ENCODE assay signal across 8 mouse cellular contexts in genomic region chr13:73970545-73971448, GRCm38 (mm10). TPM values are rescaled to one million over a fixed set of nuclear protein-coding genes. Genes with fewer than 3 reads are reported as not detected.
DNase-seq lines count a peak whose midpoint lies in the region; ATAC-seq lines count a peak whose summit lies in the region.

No protein-coding gene starts in this region.

- H3K4me1 ChIP-seq in forebrain, embryonic 14.5 days (ENCODE audit: control insufficient read depth, insufficient read depth, low read length), result no peaks in the 10 kb centered on the region
- H3K4me1 ChIP-seq in neural tube, embryonic 15.5 days, result peaks cover 2% of the 10 kb centered on the region; the same call in 1 of the 2 replicates

- ATAC-seq in cerebellum, adult (ENCODE audit: insufficient number of reproducible peaks, low FRiP score, low TSS enrichment), result peak; percentile 74
- peak; percentile 89 for ATAC-seq in forebrain, embryonic 14.5 days
- peak; percentile 86 for ATAC-seq in neural tube, embryonic 15.5 days (ENCODE audit: low FRiP score)

- 48% methylated on average over 12 of the region's 12 CpGs for WGBS in forebrain, embryonic 14.5 days
- 55% methylated on average over 12 of the region's 12 CpGs for WGBS in neural tube, embryonic 15.5 days

- H3K36me3 ChIP-seq in forebrain, embryonic 14.5 days (ENCODE audit: control insufficient read depth, insufficient read depth, low read length), result no peaks in the 10 kb centered on the region
- no peaks in the 10 kb centered on the region for H3K36me3 ChIP-seq in neural tube, embryonic 15.5 days

- H3K4me2 ChIP-seq in forebrain, embryonic 14.5 days (ENCODE audit: low read length), result no peak overlapping the region
- H3K4me2 ChIP-seq in neural tube, embryonic 15.5 days, result peak overlapping the region; percentile 34; the same call in 1 of the 2 replicates

- H3K9me3 ChIP-seq in forebrain, embryonic 14.5 days (replicated peaks; ENCODE audit: control insufficient read depth, low read length), result no peaks in the 10 kb centered on the region
- H3K9me3 ChIP-seq in neural tube, embryonic 15.5 days (replicated peaks), result no peaks in the 10 kb centered on the region

- no peak overlapping the region for H3K4me3 ChIP-seq in forebrain, embryonic 14.5 days (ENCODE audit: low read depth, low read length)
- no peak overlapping the region for H3K4me3 ChIP-seq in neural tube, embryonic 15.5 days (replicated peaks)

- peak; percentile 74 for DNase-seq in MN1 (ENCODE audit: low spot score)
- DNase-seq in forebrain, embryonic 14.5 days (ENCODE audit: low spot score), result peak; percentile 91
- DNase-seq in heart, postnatal 25 days (ENCODE audit: low spot score), result peak; percentile 90
- DNase-seq in kidney, postnatal 4 days, result peak; percentile 56 to 75
- DNase-seq in lung, adult 18-20 months, result peak; percentile 90 to 93
- peak; percentile 42 for DNase-seq in thymus, postnatal 4 days

- H3K9ac ChIP-seq in forebrain, embryonic 14.5 days (ENCODE audit: low read length), result no peak overlapping the region
- H3K9ac ChIP-seq in neural tube, embryonic 15.5 days (replicated peaks), result no peak overlapping the region

- no peaks in the 10 kb centered on the region for H3K27me3 ChIP-seq in forebrain, embryonic 14.5 days (replicated peaks; ENCODE audit: control insufficient read depth, insufficient read depth, low read length)
- H3K27me3 ChIP-seq in neural tube, embryonic 15.5 days (replicated peaks), result no peaks in the 10 kb centered on the region

- intact Hi-C loops in heart, postnatal 25 days (cut with DNase I), result loop anchor here (1.0 kb wide), 2 partner anchors 39 to 56 kb away; partner anchors contain the start of gene Tppp

- H3K27ac ChIP-seq in forebrain, embryonic 14.5 days (ENCODE audit: low read depth, low read length), result no peak overlapping the region
- H3K27ac ChIP-seq in neural tube, embryonic 15.5 days (replicated peaks), result no peak overlapping the region

RNA-seq across cellular contexts. Expression of gene Zdhhc11, which starts 7.1 kb away (rescaled TPM):
- not detected in 2 replicates for polyA plus RNA-seq in forebrain, embryonic 14.5 days (2014; fragmentation: Nextera tagmentation; extraction: Ambion mirVana)
- not detected for total RNA-seq in heart, postnatal 25 days (2021)
- not detected in 2 replicates for polyA plus RNA-seq in neural tube, embryonic 15.5 days (2015; fragmentation: Nextera tagmentation; extraction: Ambion mirVana)

RNA-seq across cellular contexts. Expression of gene Brd9, which starts 33.2 kb away (rescaled TPM):
- polyA plus RNA-seq in forebrain, embryonic 14.5 days (2014; fragmentation: Nextera tagmentation; extraction: Ambion mirVana), result 75.6 and 86.5 TPM in 2 replicates
- total RNA-seq in heart, postnatal 25 days (2021), result 10 to 100 TPM; 22.9 to 23.9 TPM
- polyA plus RNA-seq in neural tube, embryonic 15.5 days (2015; fragmentation: Nextera tagmentation; extraction: Ambion mirVana), result 68.8 and 78.1 TPM in 2 replicates

RNA-seq across cellular contexts. Expression of gene Trip13, which starts 33.2 kb away (rescaled TPM):
- 19.3 and 23.2 TPM in 2 replicates for polyA plus RNA-seq in forebrain, embryonic 14.5 days (2014; fragmentation: Nextera tagmentation; extraction: Ambion mirVana)
- under 1 TPM; 0.17 to 0.39 TPM for total RNA-seq in heart, postnatal 25 days (2021)
- 9.6 and 15.5 TPM in 2 replicates for polyA plus RNA-seq in neural tube, embryonic 15.5 days (2015; fragmentation: Nextera tagmentation; extraction: Ambion mirVana)

RNA-seq across cellular contexts. Expression of gene Tppp, which starts 38.4 kb away (rescaled TPM):
- 6.6 and 8.9 TPM in 2 replicates for polyA plus RNA-seq in forebrain, embryonic 14.5 days (2014; fragmentation: Nextera tagmentation; extraction: Ambion mirVana)
- 10 to 100 TPM; 20.7 to 21.3 TPM for total RNA-seq in heart, postnatal 25 days (2021)
- 11.0 and 12.1 TPM in 2 replicates for polyA plus RNA-seq in neural tube, embryonic 15.5 days (2015; fragmentation: Nextera tagmentation; extraction: Ambion mirVana)
